Mouse (Mus musculus): ENCODE measurements at regions not wholly inside any gene's neighbourhood (a gene's known extent, or its start where the extent isn't known, plus 50 kb on each side); places are given as distances from the start of the nearest gene placed in this dataset.
A peak's percentile ranks its signal among the peaks of the same experiment; 100 is the strongest.

- no peak for DNase-seq
These were observed 58.6 kb downstream of the Kcnrg start for GRCm38 (mm10) chr14:61665815-61666214.

- no peak for DNase-seq
These were observed 65.9 kb downstream of the Kcnrg start for GRCm38 (mm10) chr14:61673184-61673583.

GRCm38 (mm10) chr14:61678107-61678506 lies 70.8 kb downstream of the Kcnrg start:
- no peak for DNase-seq

- DNase-seq, result peak; percentile 85
These were observed 73.8 kb downstream of the Kcnrg start for GRCm38 (mm10) chr14:61680818-61681707.

- peak; percentile 81 for DNase-seq
These were observed 74.7 kb downstream of the Kcnrg start for GRCm38 (mm10) chr14:61681708-61682701.

GRCm38 (mm10) chr14:61682721-61683355 lies 75.6 kb downstream of the Kcnrg start:
- peak; percentile 72 for DNase-seq

GRCm38 (mm10) chr14:61683356-61683740 lies 76.1 kb downstream of the Kcnrg start:
- no peak for DNase-seq

GRCm38 (mm10) chr14:61683791-61684411 lies 76.6 kb downstream of the Kcnrg start:
- DNase-seq, result no peak

GRCm38 (mm10) chr14:61684473-61685230 lies 77.4 kb downstream of the Kcnrg start:
- DNase-seq, result no peak

GRCm38 (mm10) chr14:61685231-61685800 lies 78.1 kb downstream of the Kcnrg start:
- DNase-seq, result no peak

- no peak for DNase-seq
These were observed 78.9 kb downstream of the Kcnrg start for GRCm38 (mm10) chr14:61686101-61686691.

- DNase-seq, result peak; percentile 24
These were observed 79.6 kb downstream of the Kcnrg start for GRCm38 (mm10) chr14:61686821-61687341.

GRCm38 (mm10) chr14:61687346-61688012 lies 80.2 kb downstream of the Kcnrg start:
- DNase-seq, result no peak

GRCm38 (mm10) chr14:61688013-61688520 lies 80.8 kb downstream of the Kcnrg start:
- DNase-seq, result no peak

GRCm38 (mm10) chr14:61688666-61689065 lies 81.4 kb downstream of the Kcnrg start:
- DNase-seq, result no peak

GRCm38 (mm10) chr14:61689281-61689680 lies 82.0 kb downstream of the Kcnrg start:
- no peak for DNase-seq

GRCm38 (mm10) chr14:61689776-61690175 lies 82.5 kb downstream of the Kcnrg start:
- DNase-seq, result no peak

- no peak for DNase-seq
These were observed 84.6 kb downstream of the Kcnrg start for GRCm38 (mm10) chr14:61691785-61692372.

- DNase-seq, result no peak
These were observed 87.5 kb downstream of the Kcnrg start for GRCm38 (mm10) chr14:61694796-61695195.
